Mouse (Mus musculus): ENCODE measurements at regions not wholly inside any gene's neighbourhood (a gene's known extent, or its start where the extent isn't known, plus 50 kb on each side); places are given as distances from the start of the nearest gene placed in this dataset.
"Not testable (repeated sequence)": the region's sequence is repeated elsewhere in the genome, so short reads cannot be mapped to it uniquely, and the experiment has no call there.

DNA sequence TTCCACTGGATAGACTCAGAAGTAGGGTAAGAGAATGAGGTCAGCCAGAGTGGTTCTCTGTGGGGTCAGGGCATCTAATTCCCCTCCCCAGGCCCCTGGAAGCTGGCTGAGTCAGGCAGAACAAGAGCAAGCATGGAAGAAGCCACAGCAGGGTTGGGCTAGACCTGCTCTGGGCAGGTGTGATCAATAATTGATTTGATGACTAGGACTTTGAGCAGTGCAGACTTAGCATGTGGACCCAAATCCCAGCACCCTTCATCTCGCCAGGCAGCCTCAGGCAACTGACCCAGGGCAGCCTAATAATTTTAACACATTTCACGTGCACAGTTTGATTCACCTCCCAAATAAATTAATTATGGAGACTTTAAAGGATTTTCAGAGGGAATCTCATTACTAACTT, 67.2 kb downstream of the Qdpr start:
- Histone ChIP-seq H3K4me2 (ENCODE audit: low read depth, low read length) (no peak overlapping the region), H3K9me3 (ENCODE audit: control insufficient read depth, low read length) (no peaks in the 10 kb centered on the region), H3K27me3 (ENCODE audit: control insufficient read depth, insufficient read depth, low read depth, low read length) (no peaks in the 10 kb centered on the region), H3K4me1 (replicated peaks; ENCODE audit: control insufficient read depth, insufficient read depth, low read length) (no peaks in the 10 kb centered on the region), H3K9ac (ENCODE audit: low read length) (no peak overlapping the region), H3K4me3 (ENCODE audit: low read length) (no peak overlapping the region), H3K36me3 (ENCODE audit: control insufficient read depth, insufficient read depth, low read length) (no peaks in the 10 kb centered on the region), H3K27ac (ENCODE audit: low read length) (no peak overlapping the region)
- no peak for ATAC-seq (ENCODE audit: low read depth)
- WGBS, result 78% methylated on average over 2 of the region's 2 CpGs

DNA sequence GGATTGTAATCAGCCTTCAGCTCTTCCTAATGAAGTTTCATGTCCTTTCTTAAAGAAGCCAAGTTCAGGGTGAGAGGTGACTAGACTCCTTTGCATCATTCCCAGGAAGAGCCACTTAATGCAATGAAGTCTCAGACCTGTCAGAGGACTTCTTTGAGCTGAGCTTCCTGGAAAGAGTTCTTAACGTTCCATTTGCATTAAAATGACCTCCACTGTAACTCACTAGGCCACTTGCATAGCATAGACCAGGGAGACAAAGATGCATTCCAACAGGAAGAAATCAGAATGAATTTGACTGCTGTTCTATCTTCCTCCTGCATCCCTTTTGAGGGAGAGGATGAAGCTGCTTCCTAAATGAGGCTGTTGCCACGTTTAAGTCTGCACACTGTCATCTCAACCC, 71.5 kb downstream of the Qdpr start:
- ATAC-seq (ENCODE audit: low read depth), result no peak
- no peaks in the 10 kb centered on the region for H3K27me3 ChIP-seq (ENCODE audit: control insufficient read depth, insufficient read depth, low read depth, low read length)
- no peak overlapping the region for H3K4me2 ChIP-seq (ENCODE audit: low read depth, low read length)
- WGBS, result 11% methylated on average over 2 of the region's 2 CpGs
- H3K4me1 ChIP-seq (replicated peaks; ENCODE audit: control insufficient read depth, insufficient read depth, low read length), result no peaks in the 10 kb centered on the region
- no peak overlapping the region for H3K27ac ChIP-seq (ENCODE audit: low read length)
- no peaks in the 10 kb centered on the region for H3K36me3 ChIP-seq (ENCODE audit: control insufficient read depth, insufficient read depth, low read length)
- no peak overlapping the region for H3K4me3 ChIP-seq (ENCODE audit: low read length)
- no peaks in the 10 kb centered on the region for H3K9me3 ChIP-seq (ENCODE audit: control insufficient read depth, low read length)
- H3K9ac ChIP-seq (ENCODE audit: low read length), result no peak overlapping the region

DNA sequence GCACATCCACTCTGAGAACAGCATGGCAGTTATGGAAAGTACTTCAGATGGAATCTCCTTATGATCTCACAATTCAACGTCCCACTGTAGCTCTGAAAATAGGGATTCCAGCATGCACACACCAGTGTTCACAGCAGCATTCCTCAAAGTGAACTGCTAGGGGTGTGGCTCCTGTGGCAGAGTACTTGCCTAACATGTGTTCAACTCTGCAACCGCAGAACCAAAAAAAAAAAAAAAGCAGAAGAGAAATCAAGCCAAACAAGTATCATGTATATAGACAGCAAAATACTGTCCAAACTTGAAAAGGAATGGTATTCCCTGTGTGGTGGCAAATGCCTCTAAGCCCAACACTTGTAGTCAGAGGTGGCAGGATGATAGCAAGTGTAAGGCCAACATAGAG, 77.0 kb downstream of the Qdpr start:
- Histone ChIP-seq H3K9ac (ENCODE audit: low read length) (no peak overlapping the region), H3K4me2 (ENCODE audit: low read depth, low read length) (no peak overlapping the region), H3K4me3 (ENCODE audit: low read length) (no peak overlapping the region), H3K27me3 (ENCODE audit: control insufficient read depth, insufficient read depth, low read depth, low read length) (no peaks in the 10 kb centered on the region), H3K27ac (ENCODE audit: low read length) (no peak overlapping the region), H3K9me3 (ENCODE audit: control insufficient read depth, low read length) (no peaks in the 10 kb centered on the region), H3K36me3 (ENCODE audit: control insufficient read depth, insufficient read depth, low read length) (no peaks in the 10 kb centered on the region), H3K4me1 (replicated peaks; ENCODE audit: control insufficient read depth, insufficient read depth, low read length) (no peaks in the 10 kb centered on the region)
- ATAC-seq (ENCODE audit: low read depth), result no peak
- 56% methylated on average over 2 of the region's 2 CpGs for WGBS

DNA sequence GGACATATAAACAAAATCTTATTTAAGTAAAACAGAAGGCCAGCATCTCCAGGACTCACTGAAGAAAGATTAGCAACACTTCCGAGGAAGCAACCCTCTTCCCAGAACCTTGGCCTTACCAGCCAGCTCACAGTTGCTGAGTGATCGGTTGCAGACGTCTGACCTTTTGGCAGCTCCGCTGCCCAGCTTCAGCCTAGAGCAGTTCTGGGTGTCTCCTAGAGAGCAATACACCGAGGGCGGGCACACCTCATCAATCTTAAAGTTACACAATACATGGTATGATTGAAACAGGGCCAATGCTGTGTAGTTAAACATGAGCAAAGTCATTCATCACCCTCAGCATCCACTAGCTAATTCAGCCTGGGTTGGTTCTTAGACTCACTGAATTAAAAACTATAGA, 81.6 kb downstream of the Qdpr start:
- no peak overlapping the region for H3K4me2 ChIP-seq (ENCODE audit: low read depth, low read length)
- ATAC-seq (ENCODE audit: low read depth), result peak; percentile 98
- no peak overlapping the region for H3K9ac ChIP-seq (ENCODE audit: low read length)
- no peaks in the 10 kb centered on the region for H3K36me3 ChIP-seq (ENCODE audit: control insufficient read depth, insufficient read depth, low read length)
- WGBS, result 29% methylated on average over 6 of the region's 6 CpGs
- H3K27ac ChIP-seq (ENCODE audit: low read length), result no peak overlapping the region
- no peaks in the 10 kb centered on the region for H3K9me3 ChIP-seq (ENCODE audit: control insufficient read depth, low read length)
- no peak overlapping the region for H3K4me3 ChIP-seq (ENCODE audit: low read length)
- H3K4me1 ChIP-seq (replicated peaks; ENCODE audit: control insufficient read depth, insufficient read depth, low read length), result no peaks in the 10 kb centered on the region
- no peaks in the 10 kb centered on the region for H3K27me3 ChIP-seq (ENCODE audit: control insufficient read depth, insufficient read depth, low read depth, low read length)

DNA sequence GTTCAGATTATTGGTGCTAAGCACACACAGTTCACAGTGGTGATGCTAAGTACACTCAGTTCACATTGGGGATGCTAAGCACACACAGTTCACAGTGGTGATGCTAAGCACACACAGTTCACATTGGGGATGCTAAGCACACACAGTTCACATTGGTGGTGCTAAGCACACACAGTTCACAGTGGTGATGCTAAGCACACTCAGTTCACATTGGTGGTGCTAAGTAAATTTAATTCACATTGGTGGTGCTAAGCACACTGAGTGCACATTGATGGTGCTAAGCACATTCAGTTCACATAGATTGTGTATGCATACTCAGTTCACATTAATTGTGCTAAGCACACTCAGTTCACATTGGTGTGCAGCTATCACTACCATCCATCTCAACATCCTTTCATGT, 89.8 kb downstream of the Qdpr start:
- no peaks in the 10 kb centered on the region for H3K36me3 ChIP-seq (ENCODE audit: control insufficient read depth, insufficient read depth, low read length)
- no peaks in the 10 kb centered on the region for H3K27me3 ChIP-seq (ENCODE audit: control insufficient read depth, insufficient read depth, low read depth, low read length)
- H3K27ac ChIP-seq (ENCODE audit: low read length), result no peak overlapping the region
- H3K4me2 ChIP-seq (ENCODE audit: low read depth, low read length), result no peak overlapping the region
- H3K4me3 ChIP-seq (ENCODE audit: low read length), result no peak overlapping the region
- H3K9ac ChIP-seq (ENCODE audit: low read length), result no peak overlapping the region
- no peak for ATAC-seq (ENCODE audit: low read depth)
- no peaks in the 10 kb centered on the region for H3K4me1 ChIP-seq (replicated peaks; ENCODE audit: control insufficient read depth, insufficient read depth, low read length)
- no peaks in the 10 kb centered on the region for H3K9me3 ChIP-seq (ENCODE audit: control insufficient read depth, low read length)

DNA sequence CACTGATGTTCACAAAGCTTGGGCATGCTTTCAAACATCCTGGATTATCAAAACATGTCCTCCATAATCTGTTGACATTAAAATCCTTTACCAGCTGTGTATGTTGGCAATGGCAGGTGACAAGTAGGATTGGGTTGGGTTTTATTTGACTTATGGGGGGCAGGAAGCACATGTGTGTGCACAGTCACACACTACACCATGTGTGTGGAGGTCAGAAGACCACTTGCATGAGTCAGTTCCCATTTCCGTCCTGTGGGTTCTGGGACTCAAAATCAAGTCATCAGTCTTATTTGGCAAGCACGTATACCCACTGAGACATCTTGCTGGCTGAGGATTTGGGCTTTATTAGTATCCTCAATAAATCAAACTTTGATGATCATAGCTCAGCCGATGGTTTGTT, 109.6 kb downstream of the Qdpr start:
- Histone ChIP-seq H3K9ac (ENCODE audit: low read length) (no peak overlapping the region), H3K4me1 (replicated peaks; ENCODE audit: control insufficient read depth, insufficient read depth, low read length) (peaks cover 7% of the 10 kb centered on the region; the same call in 1 of the 2 replicates), H3K9me3 (ENCODE audit: control insufficient read depth, low read length) (no peaks in the 10 kb centered on the region), H3K4me2 (ENCODE audit: low read depth, low read length) (no peak overlapping the region), H3K4me3 (ENCODE audit: low read length) (no peak overlapping the region), H3K27me3 (ENCODE audit: control insufficient read depth, insufficient read depth, low read depth, low read length) (no peaks in the 10 kb centered on the region), H3K36me3 (ENCODE audit: control insufficient read depth, insufficient read depth, low read length) (no peaks in the 10 kb centered on the region), H3K27ac (ENCODE audit: low read length) (no peak overlapping the region)
- ATAC-seq (ENCODE audit: low read depth), result no peak
- 43% methylated on average over 3 of the region's 3 CpGs for WGBS

DNA sequence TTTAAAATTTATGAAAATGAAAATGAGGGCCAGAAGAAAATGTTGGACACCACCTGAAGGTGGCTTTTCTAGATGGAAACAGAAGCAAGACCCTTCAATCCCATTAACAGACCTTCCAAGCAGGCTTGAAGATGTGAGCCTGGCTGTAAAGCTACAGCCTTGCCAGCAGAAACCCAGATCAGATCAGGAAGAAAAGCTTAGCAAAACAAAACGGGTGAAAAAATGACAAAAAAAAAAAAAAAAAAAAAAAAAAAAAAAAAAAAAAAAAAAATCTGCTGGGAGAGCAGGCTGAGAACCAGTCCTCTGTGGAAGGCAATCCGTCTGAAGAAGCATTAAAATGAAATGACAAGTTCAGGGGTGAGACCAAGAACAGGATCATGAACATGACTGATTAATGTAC, 113.2 kb downstream of the Qdpr start:
- H3K27ac ChIP-seq (ENCODE audit: low read length), result no peak overlapping the region
- WGBS, result 53% methylated on average over 2 of the region's 2 CpGs
- no peak overlapping the region for H3K4me3 ChIP-seq (ENCODE audit: low read length)
- H3K4me2 ChIP-seq (ENCODE audit: low read depth, low read length), result no peak overlapping the region
- peaks cover 4% of the 10 kb centered on the region; the same call in 1 of the 2 replicates for H3K4me1 ChIP-seq (replicated peaks; ENCODE audit: control insufficient read depth, insufficient read depth, low read length)
- H3K36me3 ChIP-seq (ENCODE audit: control insufficient read depth, insufficient read depth, low read length), result no peaks in the 10 kb centered on the region
- no peaks in the 10 kb centered on the region for H3K27me3 ChIP-seq (ENCODE audit: control insufficient read depth, insufficient read depth, low read depth, low read length)
- no peak for ATAC-seq (ENCODE audit: low read depth)
- no peaks in the 10 kb centered on the region for H3K9me3 ChIP-seq (ENCODE audit: control insufficient read depth, low read length)
- no peak overlapping the region for H3K9ac ChIP-seq (ENCODE audit: low read length)

DNA sequence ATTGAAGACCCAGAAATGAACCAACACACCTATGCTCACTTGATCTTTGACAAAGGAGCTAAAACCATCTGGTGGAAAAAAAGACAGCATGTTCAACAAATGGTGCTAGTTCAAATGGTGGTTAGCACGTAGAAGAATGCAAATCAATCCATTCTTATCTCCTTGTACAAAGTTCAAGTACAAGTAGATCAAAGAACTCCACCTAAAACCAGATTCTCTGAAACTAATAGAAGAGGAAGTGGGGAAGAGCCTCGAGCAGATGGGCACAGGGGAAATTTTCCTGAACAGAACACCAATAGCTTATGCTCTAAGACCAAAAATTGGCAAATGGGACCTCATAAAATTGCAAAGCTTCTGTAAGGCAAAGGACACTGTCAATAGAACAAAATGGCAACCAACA, 125.6 kb downstream of the Qdpr start:
- not testable (repeated sequence) for H3K36me3 ChIP-seq (ENCODE audit: control insufficient read depth, insufficient read depth, low read length); ATAC-seq (ENCODE audit: low read depth); H3K4me2 ChIP-seq (ENCODE audit: low read depth, low read length); H3K9ac ChIP-seq (ENCODE audit: low read length); H3K27ac ChIP-seq (ENCODE audit: low read length); H3K4me1 ChIP-seq (replicated peaks; ENCODE audit: control insufficient read depth, insufficient read depth, low read length); H3K27me3 ChIP-seq (ENCODE audit: control insufficient read depth, insufficient read depth, low read depth, low read length); H3K4me3 ChIP-seq (ENCODE audit: low read length); H3K9me3 ChIP-seq (ENCODE audit: control insufficient read depth, low read length)
- WGBS, result 39% methylated on average over 2 of the region's 2 CpGs

DNA sequence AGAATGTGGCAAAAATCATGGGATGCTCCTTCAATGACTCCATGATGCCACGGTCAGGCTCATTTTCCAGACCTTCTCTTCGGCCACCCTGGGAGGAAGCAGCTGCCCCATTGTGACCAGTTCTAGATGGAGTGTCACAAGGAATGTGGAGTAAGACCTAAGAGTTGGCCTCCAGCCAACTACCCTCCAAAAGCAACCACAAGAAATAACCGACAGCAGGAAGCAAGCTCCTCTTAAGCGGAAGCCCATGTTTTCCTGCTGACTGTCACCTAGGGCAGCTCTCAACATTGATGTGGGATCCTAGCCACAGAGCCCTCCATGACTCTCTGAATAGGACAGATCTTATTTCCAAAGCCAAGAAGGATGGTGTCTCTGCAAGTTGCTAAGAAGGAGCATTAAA, 126.5 kb downstream of the Qdpr start:
- H3K36me3 ChIP-seq (ENCODE audit: control insufficient read depth, insufficient read depth, low read length), result no peaks in the 10 kb centered on the region
- H3K27ac ChIP-seq (ENCODE audit: low read length), result no peak overlapping the region
- peak; percentile 71 for ATAC-seq (ENCODE audit: low read depth)
- H3K4me2 ChIP-seq (ENCODE audit: low read depth, low read length), result no peak overlapping the region
- H3K9ac ChIP-seq (ENCODE audit: low read length), result no peak overlapping the region
- no peaks in the 10 kb centered on the region for H3K27me3 ChIP-seq (ENCODE audit: control insufficient read depth, insufficient read depth, low read depth, low read length)
- no peaks in the 10 kb centered on the region for H3K9me3 ChIP-seq (ENCODE audit: control insufficient read depth, low read length)
- H3K4me3 ChIP-seq (ENCODE audit: low read length), result no peak overlapping the region
- WGBS, result 32% methylated on average over 4 of the region's 4 CpGs
- H3K4me1 ChIP-seq (replicated peaks; ENCODE audit: control insufficient read depth, insufficient read depth, low read length), result no peaks in the 10 kb centered on the region

DNA sequence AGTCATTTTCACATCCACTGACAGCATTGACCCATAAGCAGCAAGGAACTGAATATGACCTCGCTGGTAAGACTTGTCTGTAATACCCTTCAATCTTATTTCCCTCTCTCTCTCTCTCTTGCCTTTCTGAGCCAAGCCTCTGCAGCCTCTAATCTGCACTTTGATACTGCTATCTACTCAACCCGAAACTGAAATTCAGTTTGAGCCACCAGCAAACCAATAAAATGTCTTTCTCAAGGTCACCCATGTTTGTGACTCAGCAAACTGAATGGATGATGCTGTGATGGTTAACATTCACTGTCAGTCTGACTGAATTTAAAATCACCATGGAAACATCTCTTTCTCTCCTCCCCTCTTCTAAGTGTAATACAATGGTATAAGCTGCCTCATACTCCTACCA, 132.0 kb downstream of the Qdpr start:
- no peak overlapping the region for H3K9ac ChIP-seq (ENCODE audit: low read length)
- H3K4me3 ChIP-seq (ENCODE audit: low read length), result no peak overlapping the region
- no peaks in the 10 kb centered on the region for H3K4me1 ChIP-seq (replicated peaks; ENCODE audit: control insufficient read depth, insufficient read depth, low read length)
- H3K9me3 ChIP-seq (ENCODE audit: control insufficient read depth, low read length), result no peaks in the 10 kb centered on the region
- 56% methylated on average over 2 of the region's 2 CpGs for WGBS
- ATAC-seq (ENCODE audit: low read depth), result no peak
- H3K4me2 ChIP-seq (ENCODE audit: low read depth, low read length), result no peak overlapping the region
- no peaks in the 10 kb centered on the region for H3K36me3 ChIP-seq (ENCODE audit: control insufficient read depth, insufficient read depth, low read length)
- H3K27me3 ChIP-seq (ENCODE audit: control insufficient read depth, insufficient read depth, low read depth, low read length), result no peaks in the 10 kb centered on the region
- no peak overlapping the region for H3K27ac ChIP-seq (ENCODE audit: low read length)
